Mouse (Mus musculus): ENCODE data around the gene Srl. TPM values are rescaled to one million over a fixed set of nuclear protein-coding genes. Genes with fewer than 3 reads are reported as not detected.
A peak's percentile ranks its signal among the peaks of the same experiment; 100 is the strongest.

The Srl gene
- total and polyA plus RNA-seq, 3 experiments: 14.6 to 15.3 TPM; not detected in 1

DNA sequence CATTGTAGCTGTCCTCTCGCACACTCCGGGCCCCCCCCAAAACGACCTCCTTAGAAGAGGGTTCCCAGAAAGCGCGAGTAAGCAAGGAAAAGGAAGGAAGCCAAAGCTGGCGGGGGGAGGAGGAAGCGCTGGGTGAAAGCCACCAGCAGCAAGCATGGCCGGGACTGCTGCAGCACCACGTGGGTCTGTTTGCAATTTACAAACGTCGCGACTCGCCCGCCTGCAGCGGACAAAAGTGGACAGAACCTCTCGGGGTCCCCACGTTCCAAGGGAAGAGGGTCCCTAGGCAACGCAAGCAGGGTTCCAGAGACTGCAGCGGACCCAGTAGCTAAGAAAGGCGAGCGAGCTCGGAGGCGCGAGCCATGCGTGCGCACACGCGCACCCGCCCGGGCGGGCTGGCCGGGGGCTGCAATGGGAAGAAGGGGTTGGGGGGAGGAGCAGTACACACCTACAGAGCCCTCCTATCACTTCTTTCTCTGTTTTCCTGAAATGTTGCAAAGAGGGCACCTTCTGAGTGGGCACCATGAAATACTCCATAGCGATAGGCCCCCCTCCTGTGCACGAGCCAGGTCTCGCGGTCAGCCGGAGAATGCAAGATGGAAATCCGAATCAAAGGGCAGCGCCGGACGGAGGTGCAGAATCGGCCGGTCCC is 17.5 kb upstream of the Srl start:
- H3K36me3 ChIP-seq (ENCODE audit: control insufficient read depth in 1 of 2, insufficient read depth in 2 of 2, low read length in 2 of 2): peaks cover 0 to 24% of the 10 kb centered on the region in 2 experiments; a peak in 2 of 4 replicates
- no peaks in the 10 kb centered on the region for H3K9me3 ChIP-seq (replicated peaks; ENCODE audit: insufficient read depth, low read length)
- TF ChIP-seq MAZ (IDR thresholded peaks at IDR 0.05; ENCODE audit: low read depth, low read length) (peak; percentile 59), ZMIZ1 (IDR thresholded peaks at IDR 0.05; ENCODE audit: low read depth, low read length) (peak; percentile 41), BHLHE40 (IDR thresholded peaks at IDR 0.05; ENCODE audit: borderline replicate concordance, low read depth, low read length) (no peak), MAFK (IDR thresholded peaks at IDR 0.05; ENCODE audit: borderline replicate concordance, low read depth, low read length) (no peak), E2F4 (IDR thresholded peaks at IDR 0.05; ENCODE audit: borderline replicate concordance, low read depth, low read length) (0 out of 2 replicates have a peak, but pooled peaks have one; percentile 10), CHD1 (IDR thresholded peaks at IDR 0.05; ENCODE audit: low read depth, low read length) (no peak), MYC (IDR thresholded peaks at IDR 0.05; ENCODE audit: low read depth, low read length) (peak; percentile 96), MAX (IDR thresholded peaks at IDR 0.05; ENCODE audit: low read length) (peak; percentile 92), MEF2A (IDR thresholded peaks at IDR 0.05; ENCODE audit: extremely low read depth, insufficient replicate concordance, low read depth, low read length, poor library complexity, severe bottlenecking) (no peak), USF2 (IDR thresholded peaks at IDR 0.05; ENCODE audit: borderline replicate concordance in 1 of 2, insufficient read depth in 1 of 2, low read depth in 1 of 2, low read length in 2 of 2) (no peak), CHD2 (IDR thresholded peaks at IDR 0.05; ENCODE audit: low read length) (no peak), ZNF384 (IDR thresholded peaks at IDR 0.05; ENCODE audit: low read depth, low read length) (no peak; the same call in 1 of the 2 replicates), GABPA (IDR thresholded peaks at IDR 0.05; ENCODE audit: low read depth, low read length) (no peak), MYB (IDR thresholded peaks at IDR 0.05; ENCODE audit: low read depth, low read length) (no peak), TBP (IDR thresholded peaks at IDR 0.05; ENCODE audit: low read depth, low read length) (0 out of 2 replicates have a peak, but pooled peaks have one; percentile 27), SIN3A (IDR thresholded peaks at IDR 0.05; ENCODE audit: low read length) (peak; percentile 90), MXI1 (IDR thresholded peaks at IDR 0.05; ENCODE audit: low read depth, low read length) (peak; percentile 99), USF1 (IDR thresholded peaks at IDR 0.05; ENCODE audit: low read depth, low read length) (peak; percentile 75), POLR2A (IDR thresholded peaks at IDR 0.05; ENCODE audit: control insufficient read depth in 1 of 2, insufficient read depth in 1 of 2, low read depth in 1 of 2, low read length in 2 of 2, poor library complexity in 1 of 2) (0 out of 4 replicates have a peak, but pooled peaks of 1 of the 2 experiments have one; percentile 1), RCOR1 (IDR thresholded peaks at IDR 0.05; ENCODE audit: low read depth, low read length) (no peak), NRF1 (IDR thresholded peaks at IDR 0.05; ENCODE audit: insufficient read depth, low read depth, low read length, poor library complexity, severe bottlenecking) (peak; percentile 54), RAD21 (IDR thresholded peaks at IDR 0.05; ENCODE audit: low read depth, low read length) (no peak), TCF12 (IDR thresholded peaks at IDR 0.05; ENCODE audit: low read depth, low read length) (0 out of 2 replicates have a peak, but pooled peaks have one; percentile 20), ELF1 (IDR thresholded peaks at IDR 0.05; ENCODE audit: low read depth, low read length) (peak; percentile 36; the same call in 1 of the 2 replicates), JUND (IDR thresholded peaks at IDR 0.05; ENCODE audit: low read depth, low read length) (no peak)
- DNase-seq (ENCODE audit: low read depth, low spot score): peak; percentile 82
- peaks cover 43% of the 10 kb centered on the region for H3K79me2 ChIP-seq (ENCODE audit: control insufficient read depth, insufficient read depth, low read length, poor library complexity)
- no peaks in the 10 kb centered on the region for H3K27me3 ChIP-seq (ENCODE audit: control insufficient read depth in 1 of 2, insufficient read depth in 2 of 2, low read length in 2 of 2)
- H3K4me3 ChIP-seq (ENCODE audit: control insufficient read depth in 1 of 2, insufficient read depth in 1 of 2, low read depth in 2 of 2, low read length in 2 of 2): peak overlapping the region; percentile 65 to 77
- peaks cover 2 to 25% of the 10 kb centered on the region in 2 experiments; a peak in 3 of 4 replicates for H3K4me1 ChIP-seq (ENCODE audit: control insufficient read depth in 1 of 2, insufficient read depth in 2 of 2, low read length in 2 of 2)
- peak overlapping the region; percentile 95 for H3K9ac ChIP-seq (ENCODE audit: control insufficient read depth, low read depth, low read length, poor library complexity, severe bottlenecking)
- H3K27ac ChIP-seq (ENCODE audit: control insufficient read depth, low read depth, low read length): peak overlapping the region; percentile 67

All from MEL (cell line).